Mouse (Mus musculus): Measurements from ENCODE around the gene Wscd2. TPM values are rescaled to one million over a fixed set of nuclear protein-coding genes. Genes with fewer than 3 reads are reported as not detected.

The Wscd2 gene
- polyA plus RNA-seq, 1 experiment from 2014 or later, result 5.6 TPM

DNA sequence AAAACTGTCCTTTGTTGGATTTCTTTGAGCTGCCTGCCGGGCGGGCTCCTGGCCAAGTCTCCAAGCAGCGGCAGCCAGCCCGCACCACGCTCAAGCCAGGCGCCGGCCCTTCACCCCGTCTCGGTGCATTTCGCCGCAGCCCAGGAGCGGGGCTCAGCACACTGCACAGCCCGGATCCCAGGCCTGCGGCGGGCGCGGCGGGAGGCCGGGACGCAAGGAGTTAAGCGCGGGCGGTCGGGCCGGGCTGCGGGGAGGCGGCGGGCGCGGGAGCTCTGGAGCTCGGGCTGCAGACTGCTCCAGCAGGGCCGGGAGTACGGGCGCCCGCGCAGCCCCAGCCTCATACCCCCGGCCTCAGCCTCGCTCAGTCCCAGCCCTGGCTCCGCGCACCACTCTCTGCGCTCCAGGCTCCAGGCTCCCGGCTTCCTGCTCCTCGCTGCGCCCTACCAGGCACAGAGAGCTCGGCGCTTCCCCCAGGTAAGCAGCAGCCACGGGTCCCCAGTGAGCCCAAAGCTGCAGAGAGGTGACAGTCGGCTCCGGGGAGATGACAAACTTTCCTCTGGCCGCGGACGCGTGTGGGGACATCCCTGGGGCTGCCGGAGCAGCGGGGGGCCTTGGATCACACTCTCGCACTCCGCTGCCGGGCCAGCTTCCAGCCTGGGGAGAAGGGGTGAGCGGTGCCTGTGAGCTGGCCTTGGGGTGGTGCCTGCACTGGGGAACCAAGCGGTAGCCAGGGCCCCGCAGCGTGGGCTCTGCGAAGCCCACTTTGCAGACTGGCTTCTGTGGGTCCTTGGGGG, 531 bp downstream of the Wscd2 start:
- Histone ChIP-seq H3K4me2 (ENCODE audit: low read depth, low read length) (peak overlapping the region; percentile 63), H3K4me1 (ENCODE audit: control insufficient read depth, insufficient read depth, low read length) (peaks cover 2% of the 10 kb centered on the region; the same call in 1 of the 2 replicates), H3K9ac (ENCODE audit: low read depth, low read length) (peak overlapping the region; percentile 74), H3K9me3 (ENCODE audit: control insufficient read depth, low read length) (no peaks in the 10 kb centered on the region), H3K27ac (ENCODE audit: low read length) (peak overlapping the region; percentile 69), H3K36me3 (ENCODE audit: control insufficient read depth, insufficient read depth, low read length) (no peaks in the 10 kb centered on the region), H3K4me3 (ENCODE audit: low read length) (peak overlapping the region; percentile 53), H3K27me3 (replicated peaks; ENCODE audit: control insufficient read depth, insufficient read depth, low read length) (peaks cover 17% of the 10 kb centered on the region)
- WGBS, result under 1% methylated on average over 57 of the region's 63 CpGs
- ATAC-seq, result peak; percentile 83

DNA sequence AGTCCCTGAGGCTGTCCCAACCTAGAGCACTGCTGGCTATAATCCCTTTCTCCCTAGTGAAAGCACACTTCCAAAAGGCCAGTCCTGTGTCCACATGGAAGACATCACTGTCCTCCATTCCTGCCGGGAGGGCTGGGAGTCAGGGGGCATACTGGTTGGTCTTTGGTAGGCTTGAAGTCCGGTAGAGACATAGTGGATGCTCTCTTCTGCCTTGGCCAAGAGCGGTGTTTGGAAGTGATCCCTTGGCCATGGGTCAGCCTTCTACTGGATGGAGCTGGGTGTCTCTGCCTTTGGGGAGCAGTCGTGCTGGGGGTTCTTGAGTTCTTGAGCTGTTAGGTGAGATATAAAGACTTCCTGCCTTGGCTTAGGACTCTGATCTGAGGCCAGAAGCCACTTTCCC, 1.4 kb downstream of the Wscd2 start:
- H3K4me3 ChIP-seq (ENCODE audit: low read length), result peak overlapping the region; percentile 53
- H3K27ac ChIP-seq (ENCODE audit: low read length), result no peak overlapping the region
- peaks cover 2% of the 10 kb centered on the region; the same call in 1 of the 2 replicates for H3K4me1 ChIP-seq (ENCODE audit: control insufficient read depth, insufficient read depth, low read length)
- H3K9ac ChIP-seq (ENCODE audit: low read depth, low read length), result peak overlapping the region; percentile 74
- peaks cover 17% of the 10 kb centered on the region for H3K27me3 ChIP-seq (replicated peaks; ENCODE audit: control insufficient read depth, insufficient read depth, low read length)
- H3K36me3 ChIP-seq (ENCODE audit: control insufficient read depth, insufficient read depth, low read length), result no peaks in the 10 kb centered on the region
- H3K9me3 ChIP-seq (ENCODE audit: control insufficient read depth, low read length), result no peaks in the 10 kb centered on the region
- 65% methylated on average over 4 of the region's 4 CpGs for WGBS
- no peak for ATAC-seq
- H3K4me2 ChIP-seq (ENCODE audit: low read depth, low read length), result peak overlapping the region; percentile 63

DNA sequence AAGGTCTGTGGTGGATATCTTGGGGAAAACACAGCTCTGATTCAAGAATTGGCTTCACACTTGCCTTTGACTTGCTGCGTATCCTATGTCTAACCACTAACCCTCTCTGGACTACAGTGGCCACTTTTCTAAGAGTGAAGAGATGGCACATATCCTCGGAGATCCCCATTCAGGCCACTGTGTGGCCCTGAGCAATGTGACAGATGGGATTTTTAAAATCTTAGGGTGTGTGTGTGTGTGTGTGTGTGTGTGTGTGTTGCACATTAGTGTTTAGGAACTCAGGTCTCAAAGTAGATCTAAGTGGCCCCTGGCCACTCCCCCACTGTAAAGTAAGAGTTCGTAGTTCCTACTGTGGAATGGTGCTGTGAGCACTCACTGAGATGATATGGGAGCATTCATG, 1.9 kb downstream of the Wscd2 start:
- Histone ChIP-seq H3K4me2 (ENCODE audit: low read depth, low read length) (peak overlapping the region; percentile 63), H3K36me3 (ENCODE audit: control insufficient read depth, insufficient read depth, low read length) (no peaks in the 10 kb centered on the region), H3K4me3 (ENCODE audit: low read length) (peak overlapping the region; percentile 53; the same call in 1 of the 2 replicates), H3K4me1 (ENCODE audit: control insufficient read depth, insufficient read depth, low read length) (peaks cover 2% of the 10 kb centered on the region; the same call in 1 of the 2 replicates), H3K27me3 (replicated peaks; ENCODE audit: control insufficient read depth, insufficient read depth, low read length) (peaks cover 17% of the 10 kb centered on the region), H3K9ac (ENCODE audit: low read depth, low read length) (peak overlapping the region; percentile 74; the same call in 1 of the 2 replicates), H3K27ac (ENCODE audit: low read length) (no peak overlapping the region), H3K9me3 (ENCODE audit: control insufficient read depth, low read length) (no peaks in the 10 kb centered on the region)
- no peak for ATAC-seq
- WGBS, result 81% methylated on average over 3 of the region's 3 CpGs

DNA sequence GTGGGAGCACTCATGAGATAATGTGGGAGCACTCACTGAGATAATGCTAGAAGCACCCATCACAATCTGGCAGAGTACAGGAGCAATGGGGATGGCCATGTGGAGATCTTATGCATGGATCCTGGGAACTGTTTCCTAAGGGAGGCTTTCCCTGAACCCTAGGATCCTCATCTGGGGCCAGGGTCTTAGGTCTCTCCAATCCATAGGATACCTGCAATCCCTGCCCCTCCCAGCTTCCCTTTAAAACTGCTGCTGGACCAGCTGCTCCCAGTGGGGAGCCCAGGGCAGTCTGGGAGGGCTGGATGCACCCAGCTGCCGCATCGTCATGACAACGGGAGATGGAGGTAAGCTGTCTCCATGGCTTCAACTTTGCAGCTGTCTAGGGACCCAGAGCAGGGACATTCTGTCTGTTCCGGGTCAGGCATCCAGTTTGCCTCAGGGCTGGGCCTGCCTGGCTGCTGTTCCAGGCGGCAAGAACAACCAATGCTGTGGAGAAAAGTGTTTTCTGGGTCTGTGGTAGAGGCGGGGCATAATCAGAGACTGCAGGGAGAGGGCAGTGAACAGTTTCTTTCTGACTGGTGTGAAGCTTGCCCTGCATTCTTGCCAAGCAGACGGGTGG, 2.4 kb downstream of the Wscd2 start:
- WGBS, result 21% methylated on average over 7 of the region's 7 CpGs
- Histone ChIP-seq H3K27me3 (replicated peaks; ENCODE audit: control insufficient read depth, insufficient read depth, low read length) (peaks cover 17% of the 10 kb centered on the region), H3K36me3 (ENCODE audit: control insufficient read depth, insufficient read depth, low read length) (no peaks in the 10 kb centered on the region), H3K4me2 (ENCODE audit: low read depth, low read length) (0 out of 2 replicates have a peak overlapping the region, but pooled peaks have one; percentile 20), H3K4me3 (ENCODE audit: low read length) (0 out of 2 replicates have a peak overlapping the region, but pooled peaks have one; percentile 6), H3K9ac (ENCODE audit: low read depth, low read length) (peak overlapping the region; percentile 51), H3K4me1 (ENCODE audit: control insufficient read depth, insufficient read depth, low read length) (peaks cover 2% of the 10 kb centered on the region; the same call in 1 of the 2 replicates), H3K27ac (ENCODE audit: low read length) (no peak overlapping the region), H3K9me3 (ENCODE audit: control insufficient read depth, low read length) (no peaks in the 10 kb centered on the region)
- ATAC-seq, result no peak

DNA sequence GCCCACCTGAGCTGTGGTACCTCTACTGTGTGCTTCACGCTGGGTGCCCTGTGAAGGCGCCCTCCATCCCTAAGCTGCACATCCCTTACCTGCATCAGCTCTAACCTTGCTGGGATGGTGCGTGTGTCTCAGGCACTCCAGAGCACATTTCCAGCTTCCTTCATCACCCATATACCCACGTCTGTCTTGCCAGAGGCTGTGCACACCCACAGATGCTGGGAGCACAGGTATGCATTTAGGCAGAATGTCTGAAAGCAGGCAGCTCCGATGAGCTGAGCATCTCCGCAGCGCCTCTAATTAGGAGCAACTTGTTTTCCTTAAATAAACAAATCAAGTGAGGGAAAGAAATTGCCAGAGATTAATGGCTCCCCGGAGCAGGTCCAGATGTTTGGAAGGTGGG, 3.9 kb downstream of the Wscd2 start:
- Histone ChIP-seq H3K4me2 (ENCODE audit: low read depth, low read length) (no peak overlapping the region), H3K27me3 (replicated peaks; ENCODE audit: control insufficient read depth, insufficient read depth, low read length) (peaks cover 17% of the 10 kb centered on the region), H3K9me3 (ENCODE audit: control insufficient read depth, low read length) (no peaks in the 10 kb centered on the region), H3K9ac (ENCODE audit: low read depth, low read length) (no peak overlapping the region), H3K4me3 (ENCODE audit: low read length) (no peak overlapping the region), H3K36me3 (ENCODE audit: control insufficient read depth, insufficient read depth, low read length) (no peaks in the 10 kb centered on the region), H3K4me1 (ENCODE audit: control insufficient read depth, insufficient read depth, low read length) (peaks cover 2% of the 10 kb centered on the region; the same call in 1 of the 2 replicates), H3K27ac (ENCODE audit: low read length) (no peak overlapping the region)
- WGBS, result 55% methylated on average over 8 of the region's 8 CpGs
- ATAC-seq, result no peak

DNA sequence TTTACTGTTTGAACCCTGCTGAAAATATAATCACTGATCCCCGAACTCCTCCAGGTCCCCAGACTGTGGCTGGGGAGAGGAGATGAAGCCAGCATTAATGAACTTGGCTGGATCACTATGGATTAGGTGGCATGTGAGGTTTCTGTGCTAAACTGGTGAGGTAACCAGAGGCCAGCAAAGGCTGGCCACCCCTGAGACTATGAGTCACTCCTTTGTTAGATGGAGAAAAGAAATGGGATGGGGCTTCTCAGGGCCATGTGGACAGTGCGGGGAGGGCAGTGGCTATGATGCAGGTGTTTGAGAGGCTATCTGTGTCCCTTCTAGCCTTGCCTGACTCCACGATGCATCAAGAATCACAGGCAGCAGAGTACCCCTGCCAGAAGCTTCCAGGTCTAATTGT, 6.8 kb downstream of the Wscd2 start:
- ATAC-seq, result no peak
- WGBS, result 65% methylated on average over 3 of the region's 3 CpGs
- H3K4me2 ChIP-seq (ENCODE audit: low read depth, low read length), result no peak overlapping the region

DNA sequence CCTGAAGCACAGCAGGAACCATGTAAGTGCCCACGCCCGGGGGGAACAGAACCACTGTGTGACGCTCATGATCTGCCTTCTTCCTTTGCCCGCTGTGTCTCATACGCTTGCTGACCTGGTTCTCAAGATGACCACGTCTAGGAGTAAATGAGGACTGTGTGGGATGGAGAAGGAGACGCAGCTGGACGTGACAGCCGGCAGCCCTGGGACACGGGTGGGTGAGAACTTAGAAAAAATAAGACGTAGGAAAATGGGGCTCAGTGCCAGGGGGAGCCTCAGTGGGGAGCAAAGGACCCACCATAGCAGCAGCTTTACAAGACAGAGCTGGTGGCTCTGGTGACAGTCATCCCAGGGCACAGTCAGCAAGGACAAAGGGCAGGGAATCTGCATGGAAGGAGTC, 9.3 kb downstream of the Wscd2 start:
- H3K4me2 ChIP-seq (ENCODE audit: low read depth, low read length), result no peak overlapping the region
- no peak for ATAC-seq
- no peak overlapping the region for H3K4me3 ChIP-seq (ENCODE audit: low read length)
- H3K36me3 ChIP-seq (ENCODE audit: control insufficient read depth, insufficient read depth, low read length), result no peaks in the 10 kb centered on the region
- no peaks in the 10 kb centered on the region for H3K4me1 ChIP-seq (ENCODE audit: control insufficient read depth, insufficient read depth, low read length)
- H3K9me3 ChIP-seq (ENCODE audit: control insufficient read depth, low read length), result no peaks in the 10 kb centered on the region
- H3K9ac ChIP-seq (ENCODE audit: low read depth, low read length), result no peak overlapping the region
- H3K27ac ChIP-seq (ENCODE audit: low read length), result no peak overlapping the region
- 87% methylated on average over 11 of the region's 11 CpGs for WGBS
- H3K27me3 ChIP-seq (replicated peaks; ENCODE audit: control insufficient read depth, insufficient read depth, low read length), result no peaks in the 10 kb centered on the region

More for the DNA sequence above, 6.8 kb downstream of the Wscd2 start:
- Histone ChIP-seq H3K27me3 (replicated peaks; ENCODE audit: control insufficient read depth, insufficient read depth, low read length) (no peaks in the 10 kb centered on the region; the same call in 1 of the 2 replicates), H3K4me1 (ENCODE audit: control insufficient read depth, insufficient read depth, low read length) (no peaks in the 10 kb centered on the region; the same call in 1 of the 2 replicates), H3K9ac (ENCODE audit: low read depth, low read length) (no peak overlapping the region), H3K36me3 (ENCODE audit: control insufficient read depth, insufficient read depth, low read length) (no peaks in the 10 kb centered on the region), H3K27ac (ENCODE audit: low read length) (no peak overlapping the region), H3K4me3 (ENCODE audit: low read length) (no peak overlapping the region), H3K9me3 (ENCODE audit: control insufficient read depth, low read length) (no peaks in the 10 kb centered on the region)

DNA sequence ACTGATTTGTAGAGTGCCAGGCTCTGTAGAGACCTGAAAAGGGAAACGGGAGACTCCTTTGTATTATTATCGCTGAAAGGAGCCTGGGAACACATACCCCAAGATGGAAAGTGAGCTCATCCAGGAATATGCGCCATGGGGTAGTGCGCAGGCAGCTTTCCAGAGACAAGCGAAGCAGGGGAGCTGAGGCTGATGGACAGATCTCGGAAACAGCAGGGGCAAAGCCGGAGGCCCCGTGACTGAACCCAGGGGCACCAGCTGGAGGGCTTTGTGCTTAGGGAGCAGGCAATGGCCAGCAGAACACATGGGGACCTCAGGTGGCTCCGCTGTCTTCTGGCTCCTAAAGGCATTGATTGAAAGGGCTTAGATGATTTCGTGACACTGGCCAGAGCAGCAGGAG, 13.1 kb downstream of the Wscd2 start:
- no peak overlapping the region for H3K9ac ChIP-seq (ENCODE audit: low read depth, low read length)
- no peaks in the 10 kb centered on the region for H3K9me3 ChIP-seq (ENCODE audit: control insufficient read depth, low read length)
- no peaks in the 10 kb centered on the region for H3K4me1 ChIP-seq (ENCODE audit: control insufficient read depth, insufficient read depth, low read length)
- H3K4me3 ChIP-seq (ENCODE audit: low read length), result no peak overlapping the region
- H3K4me2 ChIP-seq (ENCODE audit: low read depth, low read length), result no peak overlapping the region
- H3K27ac ChIP-seq (ENCODE audit: low read length), result peak overlapping the region; percentile 23; the same call in 1 of the 2 replicates
- H3K36me3 ChIP-seq (ENCODE audit: control insufficient read depth, insufficient read depth, low read length), result no peaks in the 10 kb centered on the region
- no peaks in the 10 kb centered on the region for H3K27me3 ChIP-seq (replicated peaks; ENCODE audit: control insufficient read depth, insufficient read depth, low read length)
- 20% methylated on average over 10 of the region's 10 CpGs for WGBS
- no peak for ATAC-seq

DNA sequence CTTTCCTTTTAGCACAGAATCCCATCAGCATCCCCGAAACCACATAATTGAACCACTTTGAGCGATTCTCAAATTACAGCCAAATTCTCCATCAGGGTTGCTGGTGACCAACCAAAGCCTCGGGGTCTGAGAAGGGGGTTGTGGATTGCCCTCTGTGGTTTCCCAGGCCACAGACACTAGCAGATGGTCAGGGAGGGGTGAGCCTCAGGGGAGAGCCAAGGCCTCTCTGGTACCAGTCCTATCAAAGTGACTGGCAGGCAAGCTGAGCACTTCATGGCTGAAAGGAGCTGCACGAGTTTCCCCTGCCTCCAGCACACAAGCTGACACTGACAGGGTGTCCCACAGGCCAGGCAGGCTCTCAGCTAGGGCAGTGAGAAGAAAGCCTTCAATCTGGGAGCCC, 14.5 kb downstream of the Wscd2 start:
- Histone ChIP-seq H3K4me3 (ENCODE audit: low read length) (no peak overlapping the region), H3K27me3 (replicated peaks; ENCODE audit: control insufficient read depth, insufficient read depth, low read length) (no peaks in the 10 kb centered on the region), H3K4me2 (ENCODE audit: low read depth, low read length) (no peak overlapping the region), H3K27ac (ENCODE audit: low read length) (no peak overlapping the region), H3K9me3 (ENCODE audit: control insufficient read depth, low read length) (no peaks in the 10 kb centered on the region), H3K9ac (ENCODE audit: low read depth, low read length) (no peak overlapping the region), H3K36me3 (ENCODE audit: control insufficient read depth, insufficient read depth, low read length) (no peaks in the 10 kb centered on the region), H3K4me1 (ENCODE audit: control insufficient read depth, insufficient read depth, low read length) (no peaks in the 10 kb centered on the region)
- no peak for ATAC-seq
- 31% methylated on average over 4 of the region's 4 CpGs for WGBS

Measured in intestine, embryonic 16.5 days (tissue).